Comparison of ENCODE assay signal across 15 mouse cellular contexts in genomic region chr4:117240867-117241266, GRCm38 (mm10). TPM values are rescaled to one million over a fixed set of nuclear protein-coding genes. Genes with fewer than 3 reads are reported as not detected.
DNase-seq lines count a peak whose midpoint lies in the region; ATAC-seq lines count a peak whose summit lies in the region.
"Had no signal": no experiment of that assay in that cellular context is flagged by ENCODE, and none has a peak within 500 bp of the region (broad histone marks: within the 10 kb centered on the region; RNA-seq: fewer than 3 reads in every experiment).

No protein-coding gene starts in this region.

- no peaks in the 10 kb centered on the region for H3K36me3 ChIP-seq in kidney, embryonic 16.5 days (ENCODE audit: insufficient read depth, low read length)
- H3K36me3 ChIP-seq: heart, embryonic 15.5 days; hindbrain, embryonic 13.5 days; liver, embryonic 15.5 days had no signal

- H3K4me3 ChIP-seq in kidney, embryonic 16.5 days (ENCODE audit: low read length): no peak overlapping the region
- H3K4me3 ChIP-seq: heart, embryonic 15.5 days; hindbrain, embryonic 13.5 days; liver, embryonic 15.5 days; megakaryocyte, embryonic 14.5 days had no signal

- no peak for ATAC-seq in kidney, embryonic 16.5 days (ENCODE audit: low FRiP score, low TSS enrichment)

- peaks cover 4% of the 10 kb centered on the region; the same call in 1 of the 2 replicates for H3K4me1 ChIP-seq in kidney, embryonic 16.5 days (ENCODE audit: insufficient read depth, low read length)
- H3K4me1 ChIP-seq: heart, embryonic 15.5 days; hindbrain, embryonic 13.5 days; liver, embryonic 15.5 days had no signal

- H3K27ac ChIP-seq in kidney, embryonic 16.5 days (ENCODE audit: low read length): no peak overlapping the region
- H3K27ac ChIP-seq: heart, embryonic 15.5 days; hindbrain, embryonic 13.5 days; liver, embryonic 15.5 days had no signal

- no peaks in the 10 kb centered on the region for H3K27me3 ChIP-seq in kidney, embryonic 16.5 days (ENCODE audit: insufficient read depth, low read length)
- H3K27me3 ChIP-seq: heart, embryonic 15.5 days; hindbrain, embryonic 13.5 days had no signal

- H3K9ac ChIP-seq in kidney, embryonic 16.5 days (replicated peaks; ENCODE audit: low read length): no peak overlapping the region
- H3K9ac ChIP-seq: heart, embryonic 15.5 days; hindbrain, embryonic 13.5 days; liver, embryonic 15.5 days had no signal

- peak; percentile 32 to 72 for DNase-seq in cerebellum, postnatal 4 days (ENCODE audit: low spot score in 2 of 2)
- no peak for DNase-seq in cerebellum, adult 9-10 months
- peak; percentile 28 to 57 for DNase-seq in kidney, postnatal 25 days
- DNase-seq in Muller cell, postnatal 12 days (ENCODE audit: inconsistent ontology term): peak; percentile 38
- DNase-seq in adrenal gland, postnatal 14 days: peak; percentile 79
- no peak for DNase-seq in frontal cortex, postnatal 14 days (ENCODE audit: low spot score in 2 of 2)
- DNase-seq in frontal cortex, postnatal 36 days (ENCODE audit: low spot score in 2 of 2): no peak

- 85% methylated on average over 6 of the region's 6 CpGs for WGBS in kidney, embryonic 16.5 days

- 0 out of 2 replicates have a peak, but pooled peaks cover 4% of the 10 kb centered on the region for H3K9me3 ChIP-seq in kidney, embryonic 16.5 days (ENCODE audit: low read length)
- H3K9me3 ChIP-seq: heart, embryonic 15.5 days; hindbrain, embryonic 13.5 days; liver, embryonic 15.5 days had no signal

- H3K4me2 ChIP-seq in kidney, embryonic 16.5 days (replicated peaks; ENCODE audit: low read depth, low read length): no peak overlapping the region
- H3K4me2 ChIP-seq: heart, embryonic 15.5 days; hindbrain, embryonic 13.5 days; liver, embryonic 15.5 days had no signal

RNA-seq across cellular contexts. Expression of gene Tmem53, which starts 10.9 kb away (rescaled TPM):
- polyA plus RNA-seq in kidney, embryonic 16.5 days (2015; fragmentation: Nextera tagmentation; extraction: Ambion mirVana): 16.5 and 19.9 TPM in 2 replicates
- total RNA-seq in adrenal gland, postnatal 14 days (2021): 53.1 and 57.3 TPM in 2 replicates

RNA-seq across cellular contexts. Expression of gene Armh1, which starts 11.1 kb away (rescaled TPM):
- polyA plus RNA-seq in kidney, embryonic 16.5 days (2015; fragmentation: Nextera tagmentation; extraction: Ambion mirVana): 0.23 and 0.39 TPM in 2 replicates
- total RNA-seq in adrenal gland, postnatal 14 days (2021): 2.2 and 2.4 TPM in 2 replicates
- total RNA-seq: gastrocnemius, postnatal 4 days; MEL had no signal
- polyA plus RNA-seq: small intestine, adult 2 months had no signal

RNA-seq across cellular contexts. Expression of gene Kif2c, which starts 58.4 kb away (rescaled TPM):
- polyA plus RNA-seq in kidney, embryonic 16.5 days (2015; fragmentation: Nextera tagmentation; extraction: Ambion mirVana): 71.8 and 75.6 TPM in 2 replicates
- total RNA-seq in adrenal gland, postnatal 14 days (2021): 7.1 and 7.2 TPM in 2 replicates

Comparison
In these comparisons a context has a peak if more than half of its experiments do, and no peak if none do; other contexts are left out.
1. DNase-seq: peak in cerebellum, postnatal 4 days (2 of 2), kidney, postnatal 25 days (2 of 2), Muller cell, postnatal 12 days (single experiment) and adrenal gland, postnatal 14 days (single experiment); none in cerebellum, adult 9-10 months (single experiment), frontal cortex, postnatal 14 days (0 of 2) and frontal cortex, postnatal 36 days (0 of 2).